Mouse (Mus musculus) MEL-GATA-1-ER (cell line): ENCODE results near the gene Sned1.
"Not testable (repeated sequence)": the region's sequence is repeated elsewhere in the genome, so short reads cannot be mapped to it uniquely, and the experiment has no call there.

Source experiments
- DNase-seq: peaks from one replicate; pipeline ENCODE4 v3.0.0-alpha.2; 2012; ENCODE audit warnings: low read depth; ENCODE audit errors: extremely low read depth

Gene Sned1

GRCm38 (mm10) chr1:93235576-93236544, at the start of gene Sned1:
Gene Sned1, plus strand, starts transcription at chr1:93235841.
- DNase-seq, result no peak

DNA sequence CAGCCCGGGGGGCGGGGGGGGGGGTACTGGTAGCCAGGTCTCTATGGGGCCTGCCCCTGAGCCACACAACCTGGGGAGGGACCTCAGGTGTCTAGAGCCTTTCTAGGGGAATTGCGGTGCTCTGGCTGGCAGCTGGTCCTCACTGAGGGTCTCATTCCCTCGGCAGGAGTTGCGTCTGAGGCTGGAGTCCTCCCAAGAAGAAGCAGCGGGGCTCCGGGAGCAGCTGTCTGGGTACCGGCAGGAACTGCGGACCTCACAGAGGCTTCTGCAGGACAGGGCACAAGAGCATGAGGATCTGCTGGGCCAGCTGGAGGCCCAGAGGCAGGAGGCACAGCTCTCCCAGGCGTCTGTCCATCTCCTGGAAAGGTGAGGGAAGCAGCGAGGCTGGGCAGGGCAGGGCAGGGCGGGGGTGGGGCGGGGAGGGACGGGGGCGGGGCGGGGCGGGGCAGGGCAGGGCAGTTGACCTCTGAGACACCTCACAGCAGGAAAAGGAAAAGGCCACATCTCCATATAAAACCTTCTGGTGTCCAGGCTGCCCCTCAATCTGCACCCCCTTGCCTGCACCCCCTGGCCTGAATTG, 44.8 kb upstream of the Sned1 start:
- DNase-seq, result no peak

DNA sequence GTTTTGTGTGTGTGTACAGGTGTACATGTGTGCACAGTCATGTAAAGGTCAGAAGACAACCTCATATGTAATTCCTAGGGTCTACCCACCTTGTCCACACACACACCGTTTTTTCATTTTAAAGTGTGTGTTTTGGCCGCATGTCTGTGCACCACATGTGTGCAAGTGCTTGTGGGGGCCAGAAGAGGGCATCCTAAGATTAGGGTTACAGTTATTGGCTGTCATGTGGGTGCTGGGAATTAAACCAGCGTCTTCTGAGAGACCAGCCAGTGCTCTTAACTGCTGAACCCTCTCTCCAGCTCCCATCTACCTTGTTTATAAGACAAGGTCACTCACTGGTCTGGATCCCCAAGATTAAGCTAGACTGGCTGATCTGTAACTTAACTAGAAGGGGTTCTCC, 40.7 kb upstream of the Sned1 start:
- no peak for DNase-seq

- not testable (repeated sequence) for DNase-seq
Measured at GRCm38 (mm10) chr1:93197454-93197853, 38.2 kb upstream of the Sned1 start.

GRCm38 (mm10) chr1:93197916-93198315, 37.7 kb upstream of the Sned1 start:
- no peak for DNase-seq

- no peak for DNase-seq
Measured at GRCm38 (mm10) chr1:93206277-93206970, 29.2 kb upstream of the Sned1 start.

DNA sequence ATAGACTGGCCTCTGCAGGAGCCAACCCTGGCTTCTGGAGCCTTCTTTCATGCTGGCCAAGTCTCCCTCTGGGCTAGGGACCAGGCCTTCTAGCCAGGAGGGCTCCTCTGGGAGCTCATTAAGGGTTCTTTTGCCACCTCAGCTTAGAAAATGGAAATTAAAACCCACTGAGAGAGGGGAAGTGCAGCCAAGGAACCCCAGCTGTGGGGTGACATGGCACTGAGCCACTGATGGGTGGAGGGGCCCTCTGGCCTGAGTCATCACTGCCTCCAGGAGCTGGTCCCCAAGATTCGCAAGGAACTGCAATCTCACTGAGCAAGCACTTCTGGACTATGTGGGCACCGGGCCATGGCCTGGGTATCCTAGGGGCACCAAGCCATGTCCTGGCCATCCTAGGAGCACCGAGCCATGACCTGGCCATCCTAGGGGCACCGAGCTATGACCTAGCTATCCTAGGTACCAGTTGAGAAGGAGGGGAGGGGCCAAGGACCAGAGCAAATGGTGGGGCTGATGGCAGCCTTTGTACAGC, 28.0 kb upstream of the Sned1 start:
- DNase-seq, result no peak

DNA sequence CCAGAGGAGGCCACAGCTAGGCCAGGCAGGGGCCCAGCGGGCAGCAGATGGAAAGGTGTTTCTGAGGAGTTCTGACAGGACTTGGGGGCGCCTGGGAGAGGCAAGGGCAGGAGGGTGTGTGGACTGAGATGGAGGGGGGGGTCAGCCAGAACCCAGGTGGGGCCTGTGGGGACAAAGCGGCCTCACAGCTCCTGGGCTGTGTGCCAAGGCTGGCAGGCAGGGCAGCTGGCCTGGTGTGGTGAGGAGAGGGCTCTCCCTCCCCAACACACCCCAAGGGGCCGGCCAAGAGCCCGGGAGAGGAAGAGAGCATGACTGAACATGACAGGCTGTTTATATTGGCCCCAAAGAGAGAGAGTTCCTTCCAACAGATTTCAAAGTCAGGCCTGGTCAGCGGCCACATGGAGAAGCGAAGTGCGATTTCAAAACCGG, 25.4 kb upstream of the Sned1 start:
- DNase-seq, result no peak

GRCm38 (mm10) chr1:93211019-93211418, 24.6 kb upstream of the Sned1 start:
- no peak for DNase-seq

- DNase-seq, result no peak
Measured at GRCm38 (mm10) chr1:93211549-93212220, 24.0 kb upstream of the Sned1 start.

DNA sequence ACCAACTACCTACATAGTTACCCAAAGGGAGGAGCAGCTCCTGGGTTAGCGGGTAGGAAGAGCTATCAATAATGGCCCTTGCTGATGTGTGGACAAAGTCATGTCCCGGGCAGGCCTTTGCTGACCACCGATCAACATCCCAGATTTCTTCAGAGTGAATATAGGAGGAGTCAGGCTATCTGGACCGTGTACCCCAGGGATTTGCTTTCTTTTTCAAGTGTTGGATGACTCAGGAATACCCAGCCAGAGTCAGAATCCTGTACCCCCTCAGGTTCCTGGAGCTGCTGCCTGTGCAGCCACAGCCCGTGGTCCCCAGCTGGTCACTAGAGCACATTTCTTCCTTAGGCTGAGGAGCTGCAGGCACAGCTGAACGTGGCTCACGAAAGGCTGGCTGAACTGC, 23.2 kb upstream of the Sned1 start:
- no peak for DNase-seq

GRCm38 (mm10) chr1:93214612-93215011, 21.0 kb upstream of the Sned1 start:
- no peak for DNase-seq

GRCm38 (mm10) chr1:93216839-93217497, 18.7 kb upstream of the Sned1 start:
- no peak for DNase-seq

DNA sequence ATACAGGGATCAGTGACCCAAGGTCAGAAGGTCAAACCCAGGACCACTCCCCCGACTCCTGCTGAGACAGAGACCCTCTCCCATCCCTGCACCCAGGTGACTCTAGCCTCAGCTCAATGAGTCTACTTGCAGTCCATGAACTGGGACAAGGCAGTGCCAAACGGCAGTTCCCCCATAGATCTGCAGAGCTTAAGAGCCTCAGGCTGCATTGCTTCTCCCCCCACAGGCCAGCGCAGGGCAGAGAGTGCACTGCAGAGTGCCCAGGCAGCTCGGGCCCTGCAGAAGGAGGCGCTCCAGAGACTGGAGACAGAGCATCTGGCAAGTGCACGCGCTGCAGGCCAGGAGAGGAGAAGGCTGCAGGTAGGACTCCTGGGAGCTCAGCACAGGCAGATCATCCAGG, 18.1 kb upstream of the Sned1 start:
- no peak for DNase-seq

- no peak for DNase-seq
Measured at GRCm38 (mm10) chr1:93220776-93221175, 14.9 kb upstream of the Sned1 start.

DNA sequence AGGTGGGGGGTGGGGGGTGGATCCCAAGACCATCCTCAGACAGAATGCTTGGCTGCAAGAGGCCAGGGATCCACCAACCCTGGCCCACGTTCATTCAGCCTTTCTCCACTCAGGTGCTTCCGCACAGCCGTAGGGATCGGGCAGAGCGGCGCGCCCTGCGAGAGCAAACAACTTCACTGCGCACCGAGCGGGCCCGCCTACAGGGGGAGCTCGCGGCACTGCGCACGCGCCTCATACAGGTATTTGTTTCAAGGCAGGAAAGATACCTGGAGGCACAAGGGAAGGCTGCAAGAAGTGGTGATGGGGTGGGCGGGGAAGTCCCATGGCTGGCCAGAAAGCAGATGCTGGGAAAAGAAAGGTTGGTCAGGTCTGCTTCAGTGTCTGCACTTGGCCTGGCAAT, 11.7 kb upstream of the Sned1 start:
- DNase-seq, result no peak

- no peak for DNase-seq
Measured at GRCm38 (mm10) chr1:93225226-93225625, 10.4 kb upstream of the Sned1 start.

DNA sequence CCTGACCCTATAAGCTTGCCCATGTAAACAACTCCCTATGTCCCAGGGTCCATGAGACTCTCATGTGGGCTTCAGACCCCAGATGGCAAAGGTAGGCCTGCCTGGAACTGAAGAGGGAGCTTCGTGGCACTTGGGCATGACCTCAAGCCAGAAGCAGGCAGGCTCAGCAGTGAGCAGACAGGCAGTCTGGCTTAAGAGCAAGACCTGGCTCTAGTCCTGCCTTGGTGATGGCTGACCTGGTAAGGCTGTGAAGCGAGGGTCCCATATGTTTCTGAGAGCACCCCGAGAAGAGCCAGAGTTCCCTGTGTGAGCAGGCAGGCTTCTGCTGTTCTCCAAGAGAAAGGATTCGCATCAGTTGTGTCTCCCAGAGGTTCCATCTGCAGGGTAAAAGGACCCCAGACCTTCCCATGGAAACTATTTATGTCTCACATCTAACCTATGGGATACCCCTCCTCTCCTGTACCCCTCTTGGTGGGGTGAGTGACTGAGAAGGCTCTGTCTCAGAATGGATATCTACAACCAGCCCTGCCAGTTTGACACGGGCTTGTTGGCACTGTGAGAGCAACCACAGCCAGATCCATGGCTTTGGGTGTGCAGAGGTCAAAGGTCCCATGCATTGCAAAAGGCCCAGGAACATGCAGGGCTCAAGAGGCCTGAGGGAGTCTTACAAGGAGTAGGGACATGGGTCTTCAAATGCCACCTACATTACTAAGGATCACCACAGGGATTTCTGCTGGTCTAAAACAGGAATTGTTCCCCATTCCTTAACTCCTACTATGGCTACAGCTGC, 9.7 kb upstream of the Sned1 start:
- no peak for DNase-seq

- no peak for DNase-seq
Measured at GRCm38 (mm10) chr1:93227303-93227975, 8.2 kb upstream of the Sned1 start.
